Mouse (Mus musculus): ENCODE data around the gene Vmn2r44. TPM values are rescaled to one million over a fixed set of nuclear protein-coding genes. Genes with fewer than 3 reads are reported as not detected.
"Not testable (repeated sequence)": the region's sequence is repeated elsewhere in the genome, so short reads cannot be mapped to it uniquely, and the experiment has no call there.

Vmn2r44 gene
- not detected for total RNA-seq (2021)
- long read RNA-seq, experiment 1: 0 reads
- long read RNA-seq, experiment 2: 0 reads

DNA sequence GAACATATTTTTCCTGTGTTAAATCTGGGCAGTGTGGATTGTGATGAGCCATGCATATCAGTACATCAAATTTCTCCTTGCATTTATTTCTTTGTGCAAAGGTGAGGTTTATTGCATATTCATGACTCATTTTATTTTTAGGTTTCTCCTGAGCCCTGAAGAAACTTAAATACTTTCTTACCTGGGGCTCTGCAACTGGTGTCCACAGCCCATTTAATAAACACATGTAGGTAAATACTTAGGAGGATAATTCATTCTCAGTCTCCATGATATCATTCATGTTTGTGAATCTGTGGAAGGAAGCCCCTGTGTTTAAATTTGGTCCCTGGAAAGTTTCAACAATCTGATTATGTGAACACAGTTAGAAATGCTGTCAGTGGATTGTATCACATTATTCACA lies at the start of gene Vmn2r44:
TSS of gene Vmn2r44 (minus strand) at position 101 of the 400 bp plus-strand sequence.
- not testable (repeated sequence) for DNase-seq (ENCODE audit: low spot score in 2 of 2)

DNA sequence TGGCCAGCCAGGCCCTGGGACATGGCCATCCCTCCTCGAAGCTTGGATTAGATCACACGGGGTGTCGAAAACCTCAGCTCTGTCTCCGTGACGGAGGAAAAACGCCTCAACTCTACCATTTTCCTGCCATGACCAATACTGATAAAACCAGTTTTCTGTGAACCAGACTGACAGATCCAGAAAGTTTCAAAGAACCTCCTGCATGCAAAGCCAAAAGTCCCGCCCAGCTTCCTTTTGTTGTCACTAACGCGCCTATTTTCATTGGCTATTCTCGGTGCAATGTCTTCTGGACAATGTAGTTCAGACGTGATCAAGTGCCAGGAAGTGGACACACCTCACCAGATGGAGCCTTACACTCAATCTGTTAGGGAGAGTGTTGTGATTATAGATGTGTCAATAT lies 25.3 kb downstream of the Vmn2r44 start:
- DNase-seq (ENCODE audit: low spot score in 2 of 2): not testable (repeated sequence)

Other genes starting within 250 kb of the Vmn2r44 start
- gene Vmn2r41, start 221.7 kb downstream of the Vmn2r44 start, total RNA-seq (2021): not detected
- not detected for gene Vmn2r42, start 183.0 kb downstream of the Vmn2r44 start, total RNA-seq (2021)
- gene Vmn2r43, start 122.7 kb downstream of the Vmn2r44 start, total RNA-seq (2021): not detected
- not detected for gene Vmn2r45, start 105.7 kb upstream of the Vmn2r44 start, total RNA-seq (2021)

All from adrenal gland, adult 18-20 months (tissue).